Mouse (Mus musculus): ENCODE measurements around the gene Trim27. TPM values are rescaled to one million over a fixed set of nuclear protein-coding genes. Genes with fewer than 3 reads are reported as not detected.

Gene Trim27
- polyA plus RNA-seq, 1 experiment from 2014 or later: 173 TPM

DNA sequence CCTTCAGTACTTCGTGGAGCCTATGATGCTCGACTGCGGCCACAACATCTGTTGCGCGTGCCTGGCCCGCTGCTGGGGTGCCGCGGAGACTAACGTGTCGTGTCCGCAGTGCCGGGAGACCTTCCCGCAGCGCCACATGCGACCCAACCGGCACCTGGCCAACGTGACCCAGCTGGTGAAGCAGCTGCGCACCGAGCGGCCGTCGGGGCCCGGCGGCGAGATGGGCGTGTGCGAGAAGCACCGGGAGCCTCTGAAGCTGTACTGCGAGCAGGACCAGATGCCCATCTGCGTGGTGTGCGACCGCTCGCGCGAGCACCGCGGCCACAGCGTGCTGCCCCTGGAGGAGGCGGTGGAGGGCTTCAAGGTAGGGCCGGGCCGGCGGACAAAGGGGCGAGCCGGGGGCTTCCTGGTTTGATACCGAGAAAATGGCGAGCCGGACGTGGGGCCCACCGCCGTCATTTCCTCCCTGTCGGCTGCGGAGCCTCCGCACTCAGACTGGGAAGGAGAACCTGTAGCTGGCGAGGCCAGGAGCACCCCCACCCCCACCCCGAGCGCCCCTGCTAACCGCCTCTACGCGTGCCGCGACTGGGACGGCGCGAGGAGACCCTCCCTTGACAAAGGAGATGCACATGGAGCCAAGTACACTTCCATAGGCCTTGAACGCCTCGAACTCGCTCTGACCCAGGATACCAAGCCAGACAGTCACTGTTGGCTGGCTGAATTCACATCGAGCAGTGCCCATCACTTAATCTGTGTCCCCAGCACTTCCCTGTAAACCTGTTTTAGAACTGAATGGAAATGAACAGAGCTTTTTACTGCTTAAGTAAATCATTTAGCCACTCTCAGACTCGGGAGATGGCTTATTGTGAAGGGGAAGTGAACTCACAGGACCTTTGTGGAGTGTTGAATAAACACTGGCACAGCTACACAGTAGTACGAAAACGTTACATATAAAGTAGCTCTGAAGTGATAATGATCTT is 1.6 kb downstream of the Trim27 start:
- ATAC-seq (ENCODE audit: insufficient read depth) (peak; percentile 48), DNase-seq (peak; percentile 74)
- peaks cover 42% of the 10 kb centered on the region for H3K36me3 ChIP-seq (ENCODE audit: insufficient read depth)
- peak overlapping the region; percentile 96 for H3K9ac ChIP-seq
- H3K4me2 ChIP-seq: peak overlapping the region; percentile 89
- H3K27me3 ChIP-seq (ENCODE audit: insufficient read depth, low read length): no peaks in the 10 kb centered on the region
- peak overlapping the region; percentile 100 for H3K4me3 ChIP-seq (ENCODE audit: low read depth, low read length)
- no peaks in the 10 kb centered on the region for H3K9me3 ChIP-seq (ENCODE audit: low read depth, low read length)
- peaks cover 13% of the 10 kb centered on the region; the same call in 1 of the 2 replicates for H3K4me1 ChIP-seq (ENCODE audit: insufficient read depth)
- 0 out of 2 replicates have a peak, but pooled peaks have one; percentile 11 for TF ChIP-seq CTCF (IDR thresholded peaks at IDR 0.05; ENCODE audit: low read depth)
- H3K27ac ChIP-seq (ENCODE audit: low read depth): peak overlapping the region; percentile 97
- under 1% methylated on average over 71 of the region's 71 CpGs for WGBS

- Histone ChIP-seq H3K9me3 (ENCODE audit: low read depth, low read length) (no peaks in the 10 kb centered on the region), H3K9ac (peak overlapping the region; percentile 96), H3K4me2 (peak overlapping the region; percentile 89), H3K4me1 (ENCODE audit: insufficient read depth) (peaks cover 13% of the 10 kb centered on the region; the same call in 1 of the 2 replicates), H3K27ac (ENCODE audit: low read depth) (no peak overlapping the region), H3K4me3 (ENCODE audit: low read depth, low read length) (peak overlapping the region; percentile 100), H3K27me3 (ENCODE audit: insufficient read depth, low read length) (no peaks in the 10 kb centered on the region), H3K36me3 (ENCODE audit: insufficient read depth) (peaks cover 53% of the 10 kb centered on the region)
- ATAC-seq (ENCODE audit: insufficient read depth) (no peak), DNase-seq (no peak)
- 53% methylated on average over 7 of the region's 7 CpGs for WGBS
- TF ChIP-seq CTCF (IDR thresholded peaks at IDR 0.05; ENCODE audit: low read depth): no peak
These were observed 2.8 kb downstream of the Trim27 start for GRCm38 (mm10) chr13:21181996-21182395.

DNA sequence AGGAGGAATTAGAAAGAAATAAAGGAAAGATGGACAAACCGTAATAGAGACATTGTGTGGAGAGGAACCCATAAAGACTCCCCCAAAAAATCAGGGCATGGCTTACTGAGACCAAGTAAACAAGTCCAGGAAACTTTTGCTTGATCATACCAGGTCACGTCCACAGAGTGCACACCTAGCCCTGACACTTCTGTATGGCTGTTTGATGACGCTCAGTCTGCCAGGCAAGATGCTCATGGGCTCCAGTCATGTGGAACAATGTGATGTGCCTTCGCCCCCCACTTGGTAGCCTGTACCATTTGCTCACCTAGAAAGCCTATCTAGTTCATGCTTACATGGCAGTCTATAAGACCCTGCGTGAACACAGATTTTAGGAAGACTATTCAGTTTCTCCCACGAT is 3.8 kb downstream of the Trim27 start:
- no peaks in the 10 kb centered on the region for H3K9me3 ChIP-seq (ENCODE audit: low read depth, low read length)
- TF ChIP-seq CTCF (IDR thresholded peaks at IDR 0.05; ENCODE audit: low read depth): no peak
- DNase-seq: no peak
- H3K4me3 ChIP-seq (ENCODE audit: low read depth, low read length): no peak overlapping the region
- ATAC-seq (ENCODE audit: insufficient read depth): no peak
- H3K27ac ChIP-seq (ENCODE audit: low read depth): no peak overlapping the region
- H3K4me1 ChIP-seq (ENCODE audit: insufficient read depth): peaks cover 13% of the 10 kb centered on the region; the same call in 1 of the 2 replicates
- no peaks in the 10 kb centered on the region for H3K27me3 ChIP-seq (ENCODE audit: insufficient read depth, low read length)
- H3K9ac ChIP-seq: no peak overlapping the region
- WGBS: 91% methylated on average over 6 of the region's 6 CpGs
- no peak overlapping the region for H3K4me2 ChIP-seq
- peaks cover 64% of the 10 kb centered on the region for H3K36me3 ChIP-seq (ENCODE audit: insufficient read depth)

- Histone ChIP-seq H3K36me3 (ENCODE audit: insufficient read depth) (peaks cover 70% of the 10 kb centered on the region), H3K27ac (ENCODE audit: low read depth) (no peak overlapping the region), H3K4me3 (ENCODE audit: low read depth, low read length) (no peak overlapping the region), H3K4me2 (no peak overlapping the region), H3K9me3 (ENCODE audit: low read depth, low read length) (no peaks in the 10 kb centered on the region), H3K4me1 (ENCODE audit: insufficient read depth) (peaks cover 9% of the 10 kb centered on the region; the same call in 1 of the 2 replicates), H3K9ac (no peak overlapping the region), H3K27me3 (ENCODE audit: insufficient read depth, low read length) (no peaks in the 10 kb centered on the region)
- no peak for TF ChIP-seq CTCF (IDR thresholded peaks at IDR 0.05; ENCODE audit: low read depth)
- 87% methylated on average over 7 of the region's 7 CpGs for WGBS
- no peak for DNase-seq
- no peak for ATAC-seq (ENCODE audit: insufficient read depth)
These were observed 4.4 kb downstream of the Trim27 start for GRCm38 (mm10) chr13:21183661-21184060.

- DNase-seq: no peak
- WGBS: 78% methylated on average over 4 of the region's 4 CpGs
These were observed 6.3 kb downstream of the Trim27 start for GRCm38 (mm10) chr13:21185521-21185920.

DNA sequence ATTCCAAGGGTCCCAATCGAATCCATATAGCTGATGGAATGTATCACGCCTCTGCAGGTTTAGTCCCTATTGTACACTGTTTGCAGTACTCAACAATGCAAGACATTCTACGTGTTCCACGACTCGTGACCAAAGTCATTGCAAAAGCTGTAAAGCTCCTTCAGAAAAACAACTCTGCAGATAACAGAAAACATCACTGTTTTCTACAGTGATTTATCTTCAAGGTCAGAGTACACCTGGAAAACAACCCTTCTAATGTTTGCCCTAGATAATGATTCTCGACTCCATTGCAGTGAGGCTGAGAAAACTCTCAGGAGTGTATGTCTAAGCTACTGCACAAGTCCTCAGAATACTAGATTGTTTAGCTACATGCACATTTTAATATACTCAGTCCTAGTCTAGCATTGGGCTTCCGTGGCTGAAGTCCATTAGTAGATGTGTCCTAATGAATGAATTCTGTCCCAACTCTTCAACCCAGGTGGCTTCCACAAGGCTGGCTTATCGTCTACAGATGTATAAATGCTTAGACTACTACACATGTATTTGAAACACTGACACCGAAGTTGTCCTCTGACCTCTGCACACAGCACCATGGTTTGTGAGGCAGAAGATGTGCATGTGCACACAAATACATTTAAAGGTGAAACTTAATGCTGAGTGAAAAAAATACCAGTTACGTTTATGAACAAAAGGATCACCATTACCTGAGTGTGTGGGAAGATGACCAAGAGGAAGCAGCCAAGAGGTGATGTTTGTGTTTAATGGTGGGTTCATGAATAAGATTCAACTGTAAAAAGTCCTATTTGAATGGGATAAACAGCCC is 16.4 kb downstream of the Trim27 start:
- H3K4me3 ChIP-seq (ENCODE audit: low read depth, low read length): no peak overlapping the region
- peaks cover 47% of the 10 kb centered on the region for H3K36me3 ChIP-seq (ENCODE audit: insufficient read depth)
- H3K9ac ChIP-seq: no peak overlapping the region
- H3K4me1 ChIP-seq (ENCODE audit: insufficient read depth): no peaks in the 10 kb centered on the region; the same call in 1 of the 2 replicates
- ATAC-seq (ENCODE audit: insufficient read depth) (no peak), DNase-seq (no peak)
- no peak overlapping the region for H3K27ac ChIP-seq (ENCODE audit: low read depth)
- 78% methylated on average over 10 of the region's 10 CpGs for WGBS
- H3K4me2 ChIP-seq: no peak overlapping the region
- TF ChIP-seq CTCF (IDR thresholded peaks at IDR 0.05; ENCODE audit: low read depth): no peak
- H3K27me3 ChIP-seq (ENCODE audit: insufficient read depth, low read length): no peaks in the 10 kb centered on the region
- no peaks in the 10 kb centered on the region for H3K9me3 ChIP-seq (ENCODE audit: low read depth, low read length)

More at GRCm38 (mm10) chr13:21185521-21185920, 6.3 kb downstream of the Trim27 start:
- Histone ChIP-seq H3K9ac (no peak overlapping the region), H3K36me3 (ENCODE audit: insufficient read depth) (peaks cover 89% of the 10 kb centered on the region), H3K27ac (ENCODE audit: low read depth) (no peak overlapping the region), H3K4me2 (no peak overlapping the region), H3K4me1 (ENCODE audit: insufficient read depth) (0 out of 2 replicates have a peak, but pooled peaks cover 5% of the 10 kb centered on the region), H3K27me3 (ENCODE audit: insufficient read depth, low read length) (no peaks in the 10 kb centered on the region), H3K4me3 (ENCODE audit: low read depth, low read length) (no peak overlapping the region), H3K9me3 (ENCODE audit: low read depth, low read length) (no peaks in the 10 kb centered on the region)
- TF ChIP-seq CTCF (IDR thresholded peaks at IDR 0.05; ENCODE audit: low read depth): no peak
- no peak for ATAC-seq (ENCODE audit: insufficient read depth)

Measured in lung, embryonic 14.5 days (tissue).